Mouse (Mus musculus): ENCODE data around the gene Acsl5. TPM values are rescaled to one million over a fixed set of nuclear protein-coding genes. Genes with fewer than 3 reads are reported as not detected.
A peak's percentile ranks its signal among the peaks of the same experiment; 100 is the strongest.

Acsl5 gene
- total and polyA plus RNA-seq, 3 experiments: 10.4 to 324 (median 86.1) TPM

DNA sequence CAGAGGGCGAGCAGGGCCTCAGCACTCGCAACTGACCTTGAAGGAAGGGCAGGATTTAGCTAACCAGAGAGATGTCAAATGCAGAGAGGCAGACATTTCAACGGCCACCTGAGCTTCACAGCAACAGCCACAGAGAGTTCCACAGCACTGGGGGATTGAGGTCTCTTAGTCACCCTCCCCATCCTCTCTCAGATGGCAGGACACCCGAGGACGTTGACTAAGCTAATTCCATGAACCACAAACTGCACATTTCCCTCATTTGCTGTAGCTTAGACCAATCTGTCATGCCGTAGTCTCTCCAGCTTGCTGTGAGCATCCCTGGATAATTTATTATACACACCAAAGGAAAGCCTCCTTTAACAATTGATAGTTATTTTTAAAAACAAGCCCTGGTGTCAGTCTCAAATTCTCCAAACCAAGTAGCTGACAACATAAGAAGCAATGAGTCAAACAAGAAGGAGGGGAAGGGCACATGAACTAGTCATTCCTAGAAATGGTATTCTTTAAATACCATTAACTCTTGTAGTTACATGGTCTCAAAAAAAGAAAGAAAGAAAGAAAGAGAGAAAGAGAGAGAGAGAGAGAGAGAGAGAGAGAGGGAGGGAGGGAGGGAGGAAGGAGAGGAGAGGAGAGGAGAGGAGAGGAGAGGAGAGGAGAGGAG, 11.8 kb upstream of the Acsl5 start:
- DNase-seq: no peak

DNA sequence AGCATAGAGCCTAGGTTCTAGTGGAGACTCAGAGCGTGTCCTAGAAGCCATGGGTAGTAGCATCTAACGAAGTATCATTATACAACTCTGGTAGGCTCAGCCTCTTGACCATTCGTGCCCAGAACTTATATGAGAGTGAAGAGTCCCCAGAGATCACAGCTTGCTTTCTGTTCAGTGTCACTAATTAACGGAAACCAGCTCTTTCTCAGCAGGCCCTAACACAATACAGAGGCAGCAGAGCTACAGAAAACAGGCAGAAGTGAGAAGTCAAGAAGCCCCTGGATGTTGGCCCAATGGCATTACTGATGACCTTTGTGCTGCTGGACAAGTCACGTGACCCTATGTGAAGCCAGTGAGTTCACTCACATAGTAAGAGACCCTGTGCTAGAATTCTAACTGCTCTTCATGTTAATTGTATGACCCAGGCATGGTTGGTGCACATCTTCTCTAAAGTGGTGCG, 10.5 kb upstream of the Acsl5 start, which contains the start of gene Gucy2g:
Gene Gucy2g (minus strand): TSS at position 51 of the 460 bp plus-strand sequence.
- DNase-seq: no peak

DNA sequence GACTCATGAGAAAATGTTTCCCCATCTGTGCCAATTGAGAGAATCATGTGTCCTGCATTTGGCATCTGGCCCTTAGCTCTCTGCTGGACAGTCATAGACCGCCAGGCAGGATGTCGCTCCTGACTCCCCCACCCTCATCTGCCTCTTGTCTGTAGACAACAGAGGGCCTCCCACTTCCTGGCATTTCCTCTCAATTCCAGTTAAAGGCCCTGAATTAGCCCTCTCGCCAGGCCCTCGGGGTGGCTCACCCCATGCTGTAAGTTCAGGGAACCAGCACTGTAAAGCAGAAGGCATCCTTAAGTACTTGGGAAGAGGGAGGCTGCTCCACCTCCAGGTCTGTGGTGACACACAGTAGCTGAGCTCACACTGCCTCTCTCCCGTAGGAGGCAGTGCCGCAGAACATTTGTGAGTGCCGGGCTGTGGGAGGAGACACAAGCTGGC, 6.9 kb upstream of the Acsl5 start:
- peak; percentile 81 for DNase-seq

DNA sequence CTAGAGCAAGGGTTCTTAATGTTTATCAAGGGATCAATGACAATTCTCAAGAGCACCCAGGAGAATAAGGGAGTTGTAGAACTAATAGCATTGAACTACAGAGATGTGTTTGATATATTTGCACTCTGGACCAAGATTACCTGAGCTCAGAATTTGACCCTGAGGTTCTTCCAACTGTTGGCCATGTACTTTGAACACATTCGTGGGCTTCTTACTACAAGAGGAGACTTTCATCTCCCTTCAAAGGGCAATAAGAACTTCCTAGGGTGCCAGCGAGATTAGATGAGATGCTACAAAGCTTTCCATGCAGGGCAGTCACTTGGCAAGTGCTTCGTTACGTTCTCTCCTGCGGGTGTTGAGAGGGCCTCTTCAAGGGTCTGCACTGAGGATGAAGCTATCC, 4.2 kb upstream of the Acsl5 start:
- no peak for DNase-seq

DNA sequence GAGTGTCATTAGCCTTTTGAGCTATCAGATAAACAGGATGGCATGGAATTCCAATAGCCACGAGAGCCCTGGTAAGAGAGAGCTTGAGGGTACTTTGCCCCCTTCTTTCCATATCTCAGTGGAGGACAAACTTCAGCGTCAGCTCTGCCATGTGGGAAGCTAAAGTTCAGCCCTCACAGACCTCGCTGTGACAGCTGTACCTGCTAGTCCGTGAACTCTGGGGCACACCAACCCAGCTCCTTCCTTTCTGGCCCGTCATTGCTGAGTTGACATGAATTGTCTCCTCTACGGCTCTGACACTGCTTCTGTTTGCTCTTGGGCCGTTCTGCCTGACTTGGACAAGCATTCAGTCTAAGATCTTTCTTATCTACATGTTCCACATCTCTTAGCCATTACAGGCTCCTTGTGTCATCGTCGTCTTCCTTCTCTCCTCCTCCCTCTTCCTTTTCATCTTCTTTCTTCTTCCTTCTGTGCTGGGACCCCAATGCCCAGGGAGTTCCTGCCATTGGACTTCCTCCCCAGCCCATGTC, 3.7 kb upstream of the Acsl5 start:
- DNase-seq: no peak

DNA sequence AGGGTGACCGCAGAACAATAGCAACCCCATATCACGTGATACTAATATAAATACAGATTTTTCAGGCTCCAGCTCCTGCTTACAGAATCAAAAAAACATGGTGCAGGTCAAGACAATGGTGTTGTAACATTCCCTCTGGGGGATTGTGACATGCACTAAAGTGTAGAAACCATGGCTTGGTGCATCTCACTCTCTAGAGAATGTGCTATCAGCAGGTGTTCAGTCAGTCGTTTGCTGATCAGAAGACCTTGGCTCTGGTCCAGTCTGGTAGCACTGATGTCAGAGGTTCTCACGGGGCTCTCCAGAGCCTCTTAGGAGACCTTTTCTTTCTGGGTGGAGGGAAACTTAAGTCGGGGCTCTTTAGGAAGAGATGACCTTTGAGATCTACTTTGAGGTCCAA, 1.3 kb upstream of the Acsl5 start:
- no peak for DNase-seq

DNA sequence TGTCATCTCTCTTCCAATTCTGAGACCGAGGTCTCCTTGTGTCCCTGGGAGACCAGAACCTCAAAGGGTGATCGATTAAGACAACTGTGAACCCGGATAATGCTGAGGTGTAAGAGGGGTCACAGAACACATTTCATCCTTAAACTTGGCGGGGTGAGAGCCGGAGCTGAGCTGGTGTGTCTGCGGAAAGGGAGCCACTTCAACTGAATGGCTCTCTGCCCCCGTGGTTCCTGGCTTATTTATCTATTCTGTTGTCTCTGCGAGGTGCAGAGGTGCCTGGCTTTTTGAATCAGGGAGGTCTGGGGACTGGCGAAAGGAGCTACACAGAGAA, 1.5 kb downstream of the Acsl5 start:
- DNase-seq: no peak

DNA sequence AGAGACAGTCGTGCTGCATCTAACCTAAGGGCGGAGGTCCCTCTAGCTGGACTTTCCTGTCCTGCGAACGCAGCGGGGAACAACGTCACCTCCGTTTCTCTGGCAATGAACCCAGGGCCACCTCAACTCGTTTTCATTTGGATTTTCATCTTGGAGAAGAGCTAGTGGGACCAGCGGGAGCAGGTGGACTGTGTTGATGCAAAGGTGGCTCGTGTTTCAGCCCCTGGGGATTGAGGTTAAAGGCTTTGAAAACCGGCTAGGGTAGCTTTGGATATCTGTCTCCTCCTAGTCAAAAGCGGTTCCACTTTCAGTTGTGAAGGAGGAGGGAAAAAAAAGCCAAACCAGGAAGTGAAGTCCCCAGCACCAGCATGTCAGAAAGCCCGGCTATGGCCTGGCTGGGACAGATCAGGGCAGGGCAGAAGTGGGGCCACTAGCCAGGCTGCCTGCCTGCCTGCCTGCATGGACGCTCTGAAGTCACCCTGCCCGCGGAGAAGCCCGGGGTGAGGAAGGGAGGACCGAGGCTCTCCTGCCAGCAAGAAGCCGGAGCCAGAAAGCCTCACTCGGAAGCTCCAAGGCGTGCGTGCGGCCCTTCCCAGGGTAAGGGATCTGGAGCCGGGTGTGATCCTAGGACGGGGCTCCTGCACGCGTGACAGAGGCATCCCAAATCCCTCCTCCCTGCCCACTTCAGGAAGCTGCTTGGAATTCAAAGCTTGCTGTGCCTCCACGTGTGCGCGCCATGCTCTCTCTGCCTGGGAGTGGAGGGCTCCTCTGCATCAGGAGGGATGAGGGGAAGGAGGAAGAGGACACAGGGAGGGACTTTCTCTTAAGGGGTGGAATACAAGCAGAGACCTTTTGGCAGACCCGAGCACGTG, 2.1 kb downstream of the Acsl5 start:
- DNase-seq: peak; percentile 86

DNA sequence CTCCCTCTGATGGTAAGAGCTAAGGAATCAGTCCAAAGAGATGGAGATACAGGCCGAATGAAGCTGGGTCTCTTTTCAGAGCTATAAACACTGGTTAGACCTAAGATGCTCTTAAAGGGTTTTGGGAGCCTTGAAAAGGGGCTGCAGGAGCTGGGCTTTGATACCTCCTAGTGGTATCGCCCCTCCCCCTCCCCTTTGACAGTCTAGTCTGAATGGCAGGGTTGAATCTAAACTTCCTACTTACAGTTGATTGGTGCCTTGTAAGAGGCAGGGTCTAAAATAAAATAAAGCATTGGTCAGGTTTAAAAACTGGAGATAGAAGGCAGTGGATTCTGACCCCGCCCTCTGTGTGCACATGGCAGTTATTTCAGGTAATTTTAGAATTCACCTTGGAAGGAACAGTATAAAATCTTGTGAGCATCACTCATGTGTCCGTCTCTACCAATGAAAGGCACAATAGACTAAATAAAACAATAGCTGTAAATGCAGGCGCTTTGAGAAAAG, 2.8 kb downstream of the Acsl5 start:
- peak; percentile 30 for DNase-seq

DNA sequence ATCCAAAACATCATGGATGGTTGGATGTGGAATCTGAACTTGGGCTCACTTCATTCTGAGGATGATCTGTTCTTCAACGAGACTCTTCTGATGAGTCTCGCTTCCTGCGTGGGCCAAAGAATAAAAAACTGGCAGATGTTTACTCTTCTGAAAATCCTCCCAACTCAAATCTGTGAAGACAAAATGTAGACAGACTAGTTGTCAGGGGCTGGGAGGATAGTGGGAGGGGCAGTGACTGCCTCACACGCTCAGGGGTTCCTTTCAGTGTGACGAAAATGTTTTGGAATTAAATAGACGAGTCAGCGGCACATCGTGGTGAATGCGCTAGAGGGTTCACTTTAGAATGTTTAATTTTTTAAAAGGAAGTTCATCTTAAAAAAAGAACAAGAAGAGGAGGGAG, 4.4 kb downstream of the Acsl5 start:
- no peak for DNase-seq

DNA sequence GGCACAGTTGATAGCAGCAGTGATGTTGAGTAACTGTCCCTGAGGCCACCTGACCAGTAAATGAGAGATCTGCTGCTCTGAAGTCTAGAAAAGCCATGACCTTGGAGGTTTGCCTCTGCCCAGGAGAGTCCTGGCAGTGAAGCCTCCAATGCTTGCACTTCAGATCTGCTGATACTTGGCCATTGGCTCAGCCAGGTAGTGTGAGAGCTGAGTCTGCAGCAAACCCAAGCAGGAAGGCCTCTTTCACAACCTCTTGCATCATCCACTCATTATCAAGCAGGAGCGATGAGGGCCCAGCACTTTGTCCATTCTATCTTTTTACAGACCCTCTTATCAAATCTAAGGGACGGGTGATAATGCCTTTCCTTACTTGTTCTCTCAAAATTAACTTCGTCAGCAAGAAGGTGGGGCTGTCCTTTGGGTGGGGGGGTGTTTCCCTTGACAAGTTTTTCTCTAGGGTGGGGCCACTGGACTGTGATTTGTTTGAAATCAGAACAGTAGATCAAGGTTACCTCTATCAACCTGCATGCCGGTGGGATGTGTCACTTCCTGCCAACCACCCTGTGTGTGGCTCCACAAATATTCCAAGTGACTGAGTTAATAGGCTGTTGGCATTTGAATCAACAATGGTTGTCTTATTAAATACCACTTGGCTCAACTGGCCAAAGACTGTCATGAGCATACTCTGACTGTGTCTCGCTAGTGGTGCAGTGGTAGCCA, 6.1 kb downstream of the Acsl5 start:
- peak; percentile 67 for DNase-seq

DNA sequence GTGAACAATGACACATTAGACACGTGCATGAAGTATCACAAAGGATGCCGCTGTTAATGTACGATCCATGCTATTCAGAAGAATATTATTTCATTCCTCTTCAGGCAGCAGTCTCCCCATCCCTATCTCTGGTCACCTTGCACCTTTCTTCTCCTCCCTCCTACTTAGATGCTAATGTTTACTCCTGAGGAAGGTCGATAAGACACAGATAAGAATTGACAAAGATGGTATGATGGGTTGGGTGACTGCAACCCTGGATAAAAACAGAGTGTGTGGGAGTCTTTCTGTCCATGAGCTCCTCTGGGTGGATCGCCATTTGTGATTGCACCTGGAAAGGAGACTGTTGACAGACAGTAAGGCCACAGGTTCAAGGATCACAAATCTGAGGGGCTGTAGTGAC, 6.8 kb downstream of the Acsl5 start:
- no peak for DNase-seq

DNA sequence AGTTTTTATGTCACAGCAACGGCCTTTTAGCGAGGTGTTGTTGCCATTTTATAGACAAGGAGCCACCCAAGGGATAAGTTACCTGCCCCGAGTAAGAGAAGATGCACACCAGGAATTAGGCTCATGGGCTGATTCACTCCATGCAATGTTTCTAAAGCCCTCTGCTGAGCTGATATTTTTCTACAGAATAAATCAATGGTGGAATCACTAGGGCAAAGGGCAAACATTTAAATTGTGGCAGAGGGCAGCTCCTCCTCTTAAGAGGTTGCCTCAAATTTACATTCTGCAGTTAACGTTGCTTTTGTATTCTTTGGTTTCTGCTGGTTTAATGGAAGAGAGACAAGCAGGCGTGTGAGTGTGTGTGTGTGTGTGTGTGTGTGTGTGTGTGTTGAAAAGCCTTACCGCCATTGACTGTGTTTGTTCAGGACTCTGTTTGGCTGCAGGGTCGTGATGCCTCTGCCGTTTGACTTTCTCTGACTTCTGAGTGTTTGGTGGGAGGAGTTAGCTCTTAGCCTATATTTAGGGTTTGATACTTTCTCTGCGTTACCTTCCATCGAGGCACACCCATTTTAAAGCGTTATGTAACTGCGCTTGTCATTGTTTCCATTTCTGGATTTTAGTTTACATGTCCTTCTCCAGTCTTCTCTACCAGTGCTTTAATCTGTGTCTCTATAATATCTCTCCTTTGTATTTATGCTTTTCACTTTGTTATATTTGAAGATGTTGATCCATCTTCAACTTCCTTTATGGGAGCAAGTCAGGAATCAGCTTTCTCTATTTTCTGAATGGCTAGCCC, 8.8 kb downstream of the Acsl5 start:
- no peak for DNase-seq

DNA sequence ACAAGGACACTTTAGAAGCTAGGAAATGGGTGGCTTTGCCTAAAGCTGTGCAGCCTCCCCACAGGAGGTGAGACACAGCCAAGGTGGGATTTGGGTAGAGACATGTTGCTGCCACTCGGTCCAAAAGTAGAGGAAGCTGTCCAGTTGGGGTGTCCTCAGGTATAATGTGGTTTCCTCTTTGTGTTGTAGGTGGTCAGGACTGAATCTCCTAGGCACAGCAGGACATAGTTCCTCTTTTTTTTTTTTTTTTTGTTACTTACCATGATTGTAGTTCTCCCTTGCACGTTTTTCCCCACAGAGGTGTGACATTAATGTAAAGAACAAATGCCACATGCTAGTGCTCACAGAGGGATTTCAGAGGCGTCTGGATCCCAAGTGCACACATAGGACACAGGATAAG, 13.5 kb downstream of the Acsl5 start:
- no peak for DNase-seq

DNA sequence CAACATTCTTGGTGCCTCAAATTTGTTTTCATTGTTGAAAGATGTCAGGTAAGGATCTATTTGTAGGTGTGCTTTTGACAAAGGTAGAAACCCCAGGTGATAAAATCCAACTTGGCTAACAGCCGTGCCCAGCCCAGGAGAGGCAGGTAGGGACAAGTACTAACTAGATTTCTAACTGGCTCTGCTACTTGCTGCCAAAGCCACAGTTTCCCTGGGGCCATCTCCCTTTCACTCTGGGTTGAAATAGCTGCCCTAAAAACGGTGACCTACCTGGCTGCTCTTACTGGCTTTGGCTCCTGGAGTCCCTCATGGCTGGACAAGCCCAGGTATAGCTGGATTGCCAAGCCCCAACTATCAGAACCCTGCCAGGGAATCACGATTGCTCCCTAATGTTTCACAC, 15.0 kb downstream of the Acsl5 start:
- DNase-seq: no peak

DNA sequence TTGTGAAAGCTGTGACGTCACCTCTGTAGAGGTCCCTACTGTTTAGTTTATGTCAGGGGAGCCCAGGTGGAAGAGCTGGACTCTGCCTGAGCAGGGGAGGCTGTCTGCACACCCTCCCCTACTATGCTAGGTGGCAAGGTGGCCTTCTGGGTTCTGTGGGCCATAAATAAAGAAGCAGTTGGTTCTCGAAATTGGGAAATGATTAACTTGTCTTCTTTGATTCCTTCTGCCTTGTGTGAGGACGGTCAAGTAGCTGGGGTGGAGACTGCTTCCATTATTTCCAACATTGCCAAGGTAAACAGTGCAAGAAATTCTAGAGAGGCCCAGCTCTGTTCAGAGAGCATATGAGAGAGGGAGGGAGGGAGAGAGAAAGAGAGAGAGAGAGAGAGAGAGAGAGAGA, 16.4 kb downstream of the Acsl5 start:
- DNase-seq: no peak

DNA sequence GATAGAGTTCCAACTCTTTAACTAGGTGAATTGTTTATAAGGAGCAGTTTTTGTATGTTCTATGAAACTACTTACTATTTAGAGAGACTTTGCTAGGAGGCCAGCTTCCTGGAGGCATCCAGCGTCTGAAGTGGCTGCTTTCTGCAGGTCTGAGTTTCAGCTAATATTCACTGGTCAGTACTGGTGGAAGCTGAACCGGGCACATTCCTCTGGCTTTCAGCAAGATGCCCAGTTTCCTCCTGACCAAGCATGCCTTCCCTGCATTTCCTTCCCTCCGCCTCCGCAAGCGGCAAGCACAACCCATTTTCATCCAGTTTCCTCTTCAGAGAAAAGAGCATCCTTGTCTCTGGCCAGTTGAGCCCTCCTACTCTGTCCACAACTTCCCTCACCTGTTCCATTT, 17.3 kb downstream of the Acsl5 start:
- DNase-seq: no peak

DNA sequence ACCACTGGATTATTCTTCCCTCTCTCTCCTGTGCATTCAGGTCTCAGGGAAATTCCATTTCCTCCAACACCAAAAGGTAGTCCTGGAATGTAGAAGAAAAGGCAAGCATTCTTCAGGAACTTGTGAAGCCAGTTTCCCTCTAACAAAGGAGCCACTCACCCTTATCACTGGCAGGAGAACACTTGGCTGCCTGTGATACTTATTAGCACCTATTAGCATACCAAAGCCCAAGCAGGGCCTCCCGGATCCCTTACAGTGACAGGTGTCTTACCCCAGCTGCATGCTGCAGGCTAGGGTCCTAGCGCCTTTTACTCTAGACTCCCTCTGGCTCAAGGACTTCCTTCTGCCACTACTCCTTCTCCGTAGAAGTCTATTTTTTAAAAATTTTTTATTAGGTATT, 19.7 kb downstream of the Acsl5 start:
- DNase-seq: no peak

DNA sequence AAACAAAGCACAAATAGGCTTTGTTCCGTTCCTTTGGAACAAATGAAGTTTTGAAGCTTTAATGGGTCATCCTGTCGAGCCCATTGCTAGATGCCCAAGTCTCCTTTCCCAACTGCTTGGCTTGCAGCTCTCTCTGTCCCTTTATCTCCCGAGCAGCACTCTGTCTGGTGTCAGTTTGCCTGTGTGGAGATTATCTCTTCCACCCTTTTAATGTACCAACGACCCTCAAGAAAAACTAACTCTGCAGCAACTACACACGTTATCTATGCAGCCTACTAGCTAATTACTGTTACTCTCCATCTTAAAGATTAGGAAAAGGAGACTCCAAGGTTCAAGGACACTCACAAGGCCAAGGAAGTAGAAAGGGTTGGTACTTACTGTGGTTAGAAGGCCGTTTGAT, 21.6 kb downstream of the Acsl5 start:
- DNase-seq: no peak

DNA sequence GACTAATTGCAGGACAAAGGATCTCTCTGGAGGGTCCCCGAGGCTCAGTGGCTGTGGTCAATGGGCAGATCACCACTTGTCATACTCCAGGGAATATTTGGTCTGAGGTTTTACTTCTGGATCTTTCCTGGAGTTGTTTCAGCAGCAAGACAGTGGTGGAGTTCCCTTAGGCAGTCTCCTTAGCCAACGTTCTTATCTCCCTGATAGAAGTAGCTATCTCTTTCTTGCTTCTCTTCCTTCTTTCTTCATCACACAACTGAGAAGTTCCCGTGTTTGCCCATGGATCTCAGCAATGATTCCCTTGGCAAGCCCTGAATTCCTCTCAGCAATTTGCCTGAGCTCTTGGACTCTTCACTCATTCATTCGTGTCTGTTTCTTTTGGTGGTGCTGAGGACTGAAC, 24.4 kb downstream of the Acsl5 start:
- no peak for DNase-seq

DNA sequence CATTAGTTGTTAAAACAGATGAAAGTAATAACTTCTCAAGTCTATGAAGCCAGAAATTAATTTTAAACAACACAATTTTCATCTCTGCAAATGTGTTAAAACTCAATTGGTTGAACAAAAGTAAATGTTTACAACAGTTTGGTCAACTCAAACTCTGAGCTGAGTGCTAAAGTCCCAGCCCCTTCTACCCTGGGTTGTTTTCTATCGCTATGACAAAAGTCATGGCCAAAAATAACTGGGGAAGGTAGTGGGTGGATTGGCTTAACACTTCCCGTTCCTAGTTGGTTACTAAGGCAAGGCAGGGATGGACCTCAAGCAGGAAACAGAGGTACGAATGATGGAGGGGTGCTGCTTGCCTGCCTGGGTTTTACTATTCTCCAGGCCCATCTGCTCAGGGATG, 25.0 kb downstream of the Acsl5 start:
- DNase-seq: no peak

DNA sequence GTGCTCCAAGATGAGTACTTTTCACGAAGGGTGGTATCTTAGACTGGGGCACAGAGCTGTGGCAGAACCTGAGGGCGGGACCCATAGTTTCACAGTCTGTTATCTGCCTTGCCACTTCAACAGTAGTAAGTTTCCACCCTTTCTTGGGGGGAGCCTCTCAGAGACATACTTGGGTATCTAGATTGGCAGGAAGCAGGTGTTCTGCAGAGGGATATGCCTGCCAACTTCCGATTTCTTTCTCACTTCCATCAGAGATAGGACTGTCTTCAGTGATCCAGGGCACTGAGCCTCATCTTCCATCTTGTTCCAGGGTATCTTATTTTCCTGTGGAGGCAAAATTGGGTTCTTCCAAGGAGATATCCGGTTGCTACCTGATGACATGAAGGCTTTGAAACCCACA, 32.4 kb downstream of the Acsl5 start:
- DNase-seq: no peak
